Mouse (Mus musculus): ENCODE data around the gene Gm28729. TPM values are rescaled to one million over a fixed set of nuclear protein-coding genes. Genes with fewer than 3 reads are reported as not detected.
A peak's percentile ranks its signal among the peaks of the same experiment; 100 is the strongest.
"Not testable (repeated sequence)": the region's sequence is repeated elsewhere in the genome, so short reads cannot be mapped to it uniquely, and the experiment has no call there.

Gene Gm28729
- polyA plus RNA-seq, 1 experiment from 2014 or later, result 0.37 TPM

DNA sequence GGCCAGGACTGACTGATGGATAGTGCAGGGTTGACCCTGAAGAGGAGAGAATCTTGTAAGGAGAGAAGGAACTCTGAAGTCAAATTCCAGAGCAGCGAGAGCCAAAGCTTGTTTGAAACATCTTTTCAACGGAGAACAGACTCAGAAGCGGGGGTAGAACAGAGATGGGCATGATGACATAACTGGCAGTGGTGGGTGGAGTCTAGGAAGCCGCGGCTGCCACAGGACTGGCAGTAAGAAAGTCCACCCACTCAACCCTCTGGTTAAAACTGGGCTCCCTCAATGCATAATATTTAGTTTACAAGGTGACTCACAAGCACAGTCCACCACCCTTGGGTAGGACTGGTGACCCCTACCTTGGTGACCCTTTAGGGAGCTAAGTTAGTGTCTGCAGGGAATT, 9.3 kb downstream of the Gm28729 start:
- Histone ChIP-seq H3K27ac (no peak overlapping the region), H3K9me3 (no peaks in the 10 kb centered on the region), H3K4me1 (replicated peaks) (no peaks in the 10 kb centered on the region), H3K4me3 (no peak overlapping the region), H3K36me3 (no peaks in the 10 kb centered on the region), H3K27me3 (ENCODE audit: insufficient read depth, poor library complexity, severe bottlenecking) (no peaks in the 10 kb centered on the region)
- DNase-seq (ENCODE audit: low spot score), result no peak
- WGBS, result 87% methylated on average over 5 of the region's 5 CpGs

DNA sequence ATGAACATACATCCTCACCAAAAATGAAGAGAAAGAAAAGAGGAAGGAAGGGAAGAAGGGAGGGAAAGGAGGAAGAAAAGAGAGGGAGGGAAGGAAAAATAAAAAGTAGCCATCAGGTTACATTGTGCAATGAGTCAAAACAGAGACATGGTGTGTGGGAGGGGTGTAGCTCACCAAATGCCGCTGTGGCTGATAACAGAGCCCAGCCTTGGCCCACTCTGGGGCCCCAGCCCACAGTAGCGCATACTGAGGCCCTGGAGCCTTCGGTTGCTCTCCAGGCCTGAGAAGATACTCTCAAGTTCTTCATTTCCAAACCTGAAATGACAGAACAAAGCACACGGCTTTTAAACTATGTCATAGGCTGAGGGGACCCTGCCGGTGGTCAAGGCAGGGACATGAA, 10.8 kb downstream of the Gm28729 start:
- DNase-seq (ENCODE audit: low spot score), result no peak
- H3K4me3 ChIP-seq, result no peak overlapping the region
- 86% methylated on average over 5 of the region's 5 CpGs for WGBS
- H3K9me3 ChIP-seq, result no peaks in the 10 kb centered on the region
- H3K36me3 ChIP-seq, result no peaks in the 10 kb centered on the region
- H3K27ac ChIP-seq, result no peak overlapping the region
- no peaks in the 10 kb centered on the region for H3K27me3 ChIP-seq (ENCODE audit: insufficient read depth, poor library complexity, severe bottlenecking)
- no peaks in the 10 kb centered on the region for H3K4me1 ChIP-seq (replicated peaks)

- H3K27ac ChIP-seq, result peak overlapping the region; percentile 76
- peaks cover 26% of the 10 kb centered on the region for H3K4me1 ChIP-seq (replicated peaks)
- 27% methylated on average over 10 of the region's 10 CpGs for WGBS
- no peaks in the 10 kb centered on the region for H3K36me3 ChIP-seq
- H3K9me3 ChIP-seq, result no peaks in the 10 kb centered on the region
- peak; percentile 64 for DNase-seq (ENCODE audit: low spot score)
- peak overlapping the region; percentile 28 for H3K4me3 ChIP-seq
- no peaks in the 10 kb centered on the region for H3K27me3 ChIP-seq (ENCODE audit: insufficient read depth, poor library complexity, severe bottlenecking)
Observed at GRCm38 (mm10) chr9:96506011-96506498, 19.0 kb downstream of the Gm28729 start.

GRCm38 (mm10) chr9:96505156-96505555, 19.9 kb downstream of the Gm28729 start:
- H3K9me3 ChIP-seq, result no peaks in the 10 kb centered on the region
- WGBS, result 89% methylated on average over 4 of the region's 4 CpGs
- DNase-seq (ENCODE audit: low spot score), result no peak
- peaks cover 26% of the 10 kb centered on the region for H3K4me1 ChIP-seq (replicated peaks)
- no peaks in the 10 kb centered on the region for H3K27me3 ChIP-seq (ENCODE audit: insufficient read depth, poor library complexity, severe bottlenecking)
- no peaks in the 10 kb centered on the region for H3K36me3 ChIP-seq
- peak overlapping the region; percentile 76 for H3K27ac ChIP-seq
- no peak overlapping the region for H3K4me3 ChIP-seq

DNA sequence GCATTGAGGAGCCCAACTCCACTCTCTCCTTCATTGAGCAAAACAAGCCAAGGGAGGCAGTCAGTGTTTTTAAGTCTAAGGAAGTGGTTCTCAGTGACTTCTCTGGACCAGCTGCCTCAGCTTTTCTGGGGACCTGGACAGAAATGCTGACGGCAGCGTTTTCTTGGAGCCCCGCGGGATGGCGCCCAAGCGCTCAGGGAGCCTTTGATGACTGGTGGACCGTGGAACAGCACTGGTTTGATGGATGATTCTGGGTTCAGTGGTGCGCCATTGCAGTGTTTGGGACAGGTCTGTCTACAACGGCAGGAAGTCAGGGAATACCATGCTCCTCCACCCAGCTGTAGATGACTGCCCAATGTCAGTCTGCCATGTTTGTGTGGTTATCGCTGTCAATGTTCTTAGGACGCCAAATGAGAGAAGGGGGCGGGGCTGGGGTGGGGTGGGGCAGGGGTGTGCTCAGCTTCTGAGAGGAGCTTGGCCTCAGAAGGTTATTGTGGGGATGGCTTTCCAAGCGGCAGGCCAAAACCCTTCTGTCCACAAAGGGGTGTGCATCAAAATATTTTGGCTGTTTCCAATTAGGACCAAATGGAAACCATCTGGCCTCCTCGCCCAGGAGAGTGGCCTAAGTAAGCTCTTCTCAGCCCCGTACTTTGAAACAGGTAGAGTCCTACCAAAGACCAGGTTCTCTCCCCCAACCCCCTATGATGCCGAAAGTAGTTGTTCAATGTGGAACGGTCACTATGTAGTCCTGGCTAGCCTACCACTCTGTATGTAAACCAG, 20.8 kb downstream of the Gm28729 start:
- no peak overlapping the region for H3K4me3 ChIP-seq
- no peaks in the 10 kb centered on the region for H3K36me3 ChIP-seq
- no peak for DNase-seq (ENCODE audit: low spot score)
- H3K27ac ChIP-seq, result peak overlapping the region; percentile 40; the same call in 1 of the 2 replicates
- no peaks in the 10 kb centered on the region for H3K27me3 ChIP-seq (ENCODE audit: insufficient read depth, poor library complexity, severe bottlenecking)
- 74% methylated on average over 17 of the region's 17 CpGs for WGBS
- peaks cover 26% of the 10 kb centered on the region for H3K4me1 ChIP-seq (replicated peaks)
- H3K9me3 ChIP-seq, result peaks cover 1% of the 10 kb centered on the region; the same call in 1 of the 2 replicates

GRCm38 (mm10) chr9:96502856-96503610, 22.0 kb downstream of the Gm28729 start:
- Histone ChIP-seq H3K36me3 (no peaks in the 10 kb centered on the region), H3K27me3 (ENCODE audit: insufficient read depth, poor library complexity, severe bottlenecking) (no peaks in the 10 kb centered on the region), H3K27ac (no peak overlapping the region), H3K9me3 (peaks cover 8% of the 10 kb centered on the region; the same call in 1 of the 2 replicates), H3K4me1 (replicated peaks) (peaks cover 26% of the 10 kb centered on the region), H3K4me3 (no peak overlapping the region)
- no peak for DNase-seq (ENCODE audit: low spot score)
- 82% methylated on average over 6 of the region's 6 CpGs for WGBS

- H3K4me1 ChIP-seq (replicated peaks), result peaks cover 22% of the 10 kb centered on the region
- H3K4me3 ChIP-seq, result no peak overlapping the region
- 78% methylated on average over 7 of the region's 7 CpGs for whole genome bisulfite sequencing
- H3K36me3 ChIP-seq, result no peaks in the 10 kb centered on the region
- peaks cover 8% of the 10 kb centered on the region; the same call in 1 of the 2 replicates for H3K9me3 ChIP-seq
- DNase-seq (ENCODE audit: low spot score), result no peak
- H3K27me3 ChIP-seq (ENCODE audit: insufficient read depth, poor library complexity, severe bottlenecking), result no peaks in the 10 kb centered on the region
- no peak overlapping the region for H3K27ac ChIP-seq
Observed at GRCm38 (mm10) chr9:96501217-96501616, 23.8 kb downstream of the Gm28729 start.

DNA sequence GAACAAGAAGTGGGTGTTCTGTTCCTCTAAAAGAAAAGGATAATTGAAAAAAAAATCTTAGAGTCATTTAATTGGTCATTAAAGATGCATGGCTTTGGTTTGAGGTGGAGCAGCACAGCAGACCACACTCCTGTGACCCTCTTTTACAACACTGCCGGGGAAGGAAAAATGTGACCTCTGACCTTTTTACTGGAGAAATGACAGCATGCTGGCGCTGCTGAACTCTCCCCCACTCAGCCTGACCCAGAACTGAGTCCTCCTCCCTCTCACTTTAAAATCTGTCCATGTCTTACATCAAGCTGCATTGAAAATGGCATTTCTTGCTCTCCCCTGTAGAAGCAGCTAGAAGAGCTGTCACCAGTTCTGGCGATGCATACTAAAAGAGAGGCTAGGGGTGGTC, 31.9 kb downstream of the Gm28729 start:
- H3K36me3 ChIP-seq, result no peaks in the 10 kb centered on the region
- peaks cover 6% of the 10 kb centered on the region for H3K4me1 ChIP-seq (replicated peaks)
- H3K27me3 ChIP-seq (ENCODE audit: insufficient read depth, poor library complexity, severe bottlenecking), result no peaks in the 10 kb centered on the region
- H3K27ac ChIP-seq, result no peak overlapping the region
- WGBS, result 36% methylated on average over 3 of the region's 3 CpGs
- H3K9me3 ChIP-seq, result no peaks in the 10 kb centered on the region
- no peak for DNase-seq (ENCODE audit: low spot score)
- H3K4me3 ChIP-seq, result no peak overlapping the region

DNA sequence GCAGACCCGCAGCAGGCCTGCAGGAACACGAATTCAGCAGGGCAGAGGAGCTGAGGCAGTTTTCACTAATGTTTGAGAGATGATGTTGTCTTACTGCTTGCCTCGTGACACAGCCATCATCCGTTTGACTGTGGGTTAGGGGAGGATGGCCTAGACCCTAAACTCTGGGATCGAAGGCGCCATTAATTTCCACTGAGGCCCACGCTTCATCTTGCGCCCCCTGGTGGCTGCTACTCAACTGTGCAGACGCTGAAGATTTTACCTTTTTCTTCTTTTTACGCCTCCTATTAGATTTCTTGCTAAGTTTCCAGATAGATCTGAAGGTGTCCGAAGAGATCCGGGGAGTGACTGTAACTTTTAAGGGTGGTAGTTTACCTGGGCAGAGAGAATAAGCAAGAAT, 33.3 kb downstream of the Gm28729 start:
- DNase-seq (ENCODE audit: low spot score), result peak; percentile 52
- no peak overlapping the region for H3K27ac ChIP-seq
- no peaks in the 10 kb centered on the region for H3K27me3 ChIP-seq (ENCODE audit: insufficient read depth, poor library complexity, severe bottlenecking)
- H3K36me3 ChIP-seq, result no peaks in the 10 kb centered on the region
- H3K4me1 ChIP-seq (replicated peaks), result peaks cover 6% of the 10 kb centered on the region
- H3K9me3 ChIP-seq, result no peaks in the 10 kb centered on the region
- 38% methylated on average over 12 of the region's 12 CpGs for WGBS
- no peak overlapping the region for H3K4me3 ChIP-seq

GRCm38 (mm10) chr9:96487869-96488268, 37.2 kb downstream of the Gm28729 start:
- WGBS, result 93% methylated on average over 5 of the region's 5 CpGs
- not testable (repeated sequence) for H3K4me1 ChIP-seq (replicated peaks); H3K27me3 ChIP-seq (ENCODE audit: insufficient read depth, poor library complexity, severe bottlenecking); H3K27ac ChIP-seq; H3K36me3 ChIP-seq; H3K4me3 ChIP-seq; H3K9me3 ChIP-seq; DNase-seq (ENCODE audit: low spot score)

DNA sequence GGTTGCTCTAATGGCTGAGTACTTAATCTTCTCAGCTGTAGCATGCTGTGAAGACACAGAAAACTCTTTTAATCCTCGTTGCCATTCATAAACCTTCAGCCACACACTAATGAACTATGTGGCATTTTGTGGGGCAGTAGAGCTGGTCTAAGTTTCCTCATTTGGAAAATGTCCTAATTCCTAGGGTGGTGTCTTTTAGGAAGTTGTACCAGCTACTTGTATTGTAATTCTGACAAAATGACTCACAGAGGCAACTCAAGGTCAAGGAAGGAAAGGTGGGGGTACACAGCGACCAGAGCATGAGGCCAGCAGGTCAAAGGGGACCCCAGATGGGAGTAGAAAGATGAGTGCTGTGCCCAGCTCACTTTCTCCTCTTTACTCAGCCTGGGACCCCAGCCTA, 41.4 kb downstream of the Gm28729 start:
- Histone ChIP-seq H3K27me3 (ENCODE audit: insufficient read depth, poor library complexity, severe bottlenecking) (no peaks in the 10 kb centered on the region), H3K4me3 (no peak overlapping the region), H3K4me1 (replicated peaks) (no peaks in the 10 kb centered on the region), H3K27ac (no peak overlapping the region), H3K36me3 (no peaks in the 10 kb centered on the region), H3K9me3 (no peaks in the 10 kb centered on the region)
- whole genome bisulfite sequencing, result 75% methylated on average over 2 of the region's 2 CpGs
- no peak for DNase-seq (ENCODE audit: low spot score)

- 81% methylated on average over 3 of the region's 3 CpGs for WGBS
- DNase-seq (ENCODE audit: low spot score), result no peak
- H3K4me1 ChIP-seq (replicated peaks), result no peaks in the 10 kb centered on the region
Observed at GRCm38 (mm10) chr9:96483028-96483427, 42.0 kb downstream of the Gm28729 start.

More at GRCm38 (mm10) chr9:96483028-96483427, 42.0 kb downstream of the Gm28729 start:
- no peaks in the 10 kb centered on the region for H3K27me3 ChIP-seq (ENCODE audit: insufficient read depth, poor library complexity, severe bottlenecking)
- no peak overlapping the region for H3K4me3 ChIP-seq
- no peaks in the 10 kb centered on the region for H3K36me3 ChIP-seq
- H3K9me3 ChIP-seq, result no peaks in the 10 kb centered on the region
- no peak overlapping the region for H3K27ac ChIP-seq

Data from hindbrain, embryonic 10.5 days (tissue).